Comparison of ENCODE assay signal across 9 mouse cellular contexts in the genomic region with DNA sequence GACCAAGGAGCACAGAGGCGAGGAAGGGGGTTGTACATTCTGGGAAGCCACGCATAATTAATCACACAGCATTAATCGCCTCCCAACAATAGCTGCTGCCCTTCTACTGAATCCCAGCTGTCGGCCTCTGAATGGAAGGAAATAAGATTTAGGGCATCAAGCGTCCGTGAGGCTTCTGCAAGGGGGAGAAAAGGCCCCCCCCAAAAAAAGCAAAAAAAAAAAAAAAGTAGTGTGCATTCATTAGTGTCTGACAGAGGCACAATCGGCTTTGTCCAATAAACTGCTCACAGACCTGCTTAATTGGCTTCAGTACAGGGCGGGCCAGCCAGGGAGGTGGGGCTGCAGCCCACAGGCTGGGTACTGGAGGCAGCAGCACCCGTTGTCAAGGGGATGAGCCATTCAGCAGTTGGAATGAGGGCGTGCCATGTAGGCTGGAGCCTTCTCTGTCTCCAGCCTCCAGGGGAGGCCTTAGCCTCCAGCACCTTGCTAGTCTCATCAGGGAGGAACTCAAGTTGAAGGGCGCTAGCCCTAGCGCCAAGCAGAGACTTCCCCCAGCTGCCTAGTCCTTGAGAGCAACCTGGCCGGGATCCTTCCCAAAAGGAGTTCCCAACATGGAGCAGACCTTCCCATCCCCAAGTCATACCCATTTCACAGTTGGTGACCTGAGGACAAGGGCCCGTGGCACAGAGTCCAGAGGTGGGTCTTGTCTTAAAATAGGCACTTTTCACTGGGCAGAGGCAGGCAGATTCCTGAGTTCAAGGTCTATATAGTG. TPM values are rescaled to one million over a fixed set of nuclear protein-coding genes. Genes with fewer than 3 reads are reported as not detected.
DNase-seq lines count a peak whose midpoint lies in the region; ATAC-seq and TF ChIP-seq lines count a peak whose summit lies in the region.
"Had no signal": no experiment of that assay in that cellular context is flagged by ENCODE, and none has a peak within 500 bp of the region (broad histone marks: within the 10 kb centered on the region; RNA-seq: fewer than 3 reads in every experiment).

No protein-coding gene starts in this region.

- peak overlapping the region; percentile 91 for H3K27ac ChIP-seq in gastrocnemius, adult 2 months
- peak overlapping the region; percentile 4 for H3K27ac ChIP-seq in heart, postnatal 0 days (ENCODE audit: low read depth)
- peak overlapping the region; percentile 93 for H3K27ac ChIP-seq in layer of hippocampus, adult 2 months
- peak overlapping the region; percentile 84; the same call in 1 of the 2 replicates for H3K27ac ChIP-seq in stomach, embryonic 14.5 days (ENCODE audit: low read length)

- peak overlapping the region; percentile 78 for H3K4me3 ChIP-seq in gastrocnemius, adult 2 months
- H3K4me3 ChIP-seq in heart, postnatal 0 days (ENCODE audit: low read depth, low read length) = peak overlapping the region; percentile 60
- peak overlapping the region; percentile 62 for H3K4me3 ChIP-seq in layer of hippocampus, adult 2 months
- peak overlapping the region; percentile 88; the same call in 1 of the 2 replicates for H3K4me3 ChIP-seq in stomach, embryonic 14.5 days (ENCODE audit: low read depth, low read length)

- H3K36me3 ChIP-seq in heart, postnatal 0 days (replicated peaks; ENCODE audit: control insufficient read depth, insufficient read depth, low read length) = 0 out of 2 replicates have a peak, but pooled peaks cover 4% of the 10 kb centered on the region
- H3K36me3 ChIP-seq in stomach, embryonic 14.5 days (ENCODE audit: control insufficient read depth, insufficient read depth, low read length) = peaks cover 8% of the 10 kb centered on the region
- H3K36me3 ChIP-seq: G1E had no signal

- 0 out of 2 replicates have a peak overlapping the region, but pooled peaks have one; percentile 3 for H3K9ac ChIP-seq in heart, postnatal 0 days (replicated peaks; ENCODE audit: low read depth, low read length)
- no peak overlapping the region for H3K9ac ChIP-seq in stomach, embryonic 14.5 days (replicated peaks; ENCODE audit: low read depth, low read length)

- ATAC-seq in heart, postnatal 0 days (ENCODE audit: insufficient read depth, low read depth) = no peak
- no peak for ATAC-seq in stomach, embryonic 14.5 days (ENCODE audit: insufficient number of reproducible peaks, insufficient read depth, low FRiP score, low read depth)
- no peak for ATAC-seq in megakaryocyte progenitor cell, adult 5-6 weeks (replicated peaks; ENCODE audit: poor library complexity)

- 48% methylated on average over 14 of the region's 14 CpGs for WGBS in heart, postnatal 0 days
- 28% methylated on average over 14 of the region's 14 CpGs for WGBS in stomach, embryonic 14.5 days

- DNase-seq in gastrocnemius, adult 2 months = peak; percentile 32
- no peak for DNase-seq in gastrocnemius, postnatal 36 days
- peak; percentile 91 for DNase-seq in R1 (ENCODE audit: low read depth, low spot score)
- no peak for DNase-seq in heart, postnatal 0 days (ENCODE audit: low spot score)
- peak; percentile 78 to 89 for DNase-seq in layer of hippocampus, adult 2 months (ENCODE audit: low spot score in 2 of 2)
- DNase-seq in mesoderm, embryonic 11.5 days (ENCODE audit: low read depth, low spot score) = peak; percentile 92

- H3K4me2 ChIP-seq in heart, postnatal 0 days (ENCODE audit: low read depth, low read length) = peak overlapping the region; percentile 77
- H3K4me2 ChIP-seq in stomach, embryonic 14.5 days (replicated peaks; ENCODE audit: low read depth, low read length) = peak overlapping the region; percentile 78

- intact Hi-C loops in gastrocnemius, adult 2 months (cut with DNase I) = loop anchor here (5.0 kb wide), 1 partner anchor 48 kb away; no protein-coding TSS in a partner anchor
- intact Hi-C loops in gastrocnemius, postnatal 36 days (cut with DNase I) = no loop called here

- no peak for TF ChIP-seq EP300 in heart, postnatal 0 days (IDR thresholded peaks at IDR 0.05; ENCODE audit: low read depth)

- TF ChIP-seq CTCF in gastrocnemius, adult 2 months (IDR thresholded peaks at IDR 0.05) = no peak
- TF ChIP-seq CTCF in heart, postnatal 0 days (IDR thresholded peaks at IDR 0.05; ENCODE audit: low read depth) = no peak
- no peak for TF ChIP-seq CTCF in layer of hippocampus, adult 2 months (conservative IDR thresholded peaks at IDR 0.05)

- H3K4me1 ChIP-seq in heart, postnatal 0 days (ENCODE audit: control insufficient read depth, insufficient read depth) = 0 out of 2 replicates have a peak, but pooled peaks cover 8% of the 10 kb centered on the region
- H3K4me1 ChIP-seq in stomach, embryonic 14.5 days (ENCODE audit: control insufficient read depth, insufficient read depth, low read length) = peaks cover 66% of the 10 kb centered on the region

- H3K27me3 ChIP-seq in heart, postnatal 0 days (ENCODE audit: control insufficient read depth, insufficient read depth, low read length) = 0 out of 2 replicates have a peak, but pooled peaks cover 4% of the 10 kb centered on the region
- no peaks in the 10 kb centered on the region for H3K27me3 ChIP-seq in stomach, embryonic 14.5 days (ENCODE audit: control insufficient read depth, insufficient read depth, low read length)

- H3K9me3 ChIP-seq in heart, postnatal 0 days (replicated peaks; ENCODE audit: control insufficient read depth, low read length) = no peaks in the 10 kb centered on the region
- no peaks in the 10 kb centered on the region for H3K9me3 ChIP-seq in stomach, embryonic 14.5 days (ENCODE audit: control insufficient read depth, low read depth, low read length)
- H3K9me3 ChIP-seq: G1E had no signal

RNA-seq across cellular contexts. Expression of gene Notch1, which starts 15.7 kb away (rescaled TPM):
- total RNA-seq in gastrocnemius, adult 2 months (2021) = 10 to 100 TPM in 1 of 2 experiments, 1 to 10 TPM in 1; 6.9 to 11.9 TPM
- 1 to 10 TPM; 7.7 to 8.0 TPM for total RNA-seq in gastrocnemius, postnatal 36 days (2021)
- total RNA-seq in heart, postnatal 0 days (2014; rRNA removed; ENCODE audit: low replicate concordance) = 54.0 and 63.3 TPM in 2 replicates
- polyA plus RNA-seq in heart, postnatal 0 days (2015; fragmentation: Nextera tagmentation; extraction: Ambion mirVana) = 4.9 and 5.7 TPM in 2 replicates
- 10 to 100 TPM; 32.7 to 35.7 TPM for total RNA-seq in layer of hippocampus, adult 2 months (2021)
- 29.5 and 31.7 TPM in 2 replicates for polyA plus RNA-seq in stomach, embryonic 14.5 days (2014; fragmentation: Nextera tagmentation; extraction: Ambion mirVana)
- total RNA-seq in megakaryocyte progenitor cell, adult 5-6 weeks (2015) = 15.5 and 19.0 TPM in 2 replicates
- total RNA-seq in megakaryocyte progenitor cell, adult 5-6 weeks (2017) = 8.8 and 9.3 TPM in 2 replicates

RNA-seq across cellular contexts. Expression of gene Sec16a, which starts 55.8 kb away (rescaled TPM):
- 10 to 100 TPM; 27.2 to 30.4 TPM for total RNA-seq in gastrocnemius, adult 2 months (2021)
- 10 to 100 TPM; 21.0 to 23.9 TPM for total RNA-seq in gastrocnemius, postnatal 36 days (2021)
- 48.3 and 49.0 TPM in 2 replicates for total RNA-seq in heart, postnatal 0 days (2014; rRNA removed; ENCODE audit: low replicate concordance)
- 7.1 and 7.5 TPM in 2 replicates for polyA plus RNA-seq in heart, postnatal 0 days (2015; fragmentation: Nextera tagmentation; extraction: Ambion mirVana)
- 10 to 100 TPM; 49.3 to 51.3 TPM for total RNA-seq in layer of hippocampus, adult 2 months (2021)
- polyA plus RNA-seq in stomach, embryonic 14.5 days (2014; fragmentation: Nextera tagmentation; extraction: Ambion mirVana) = 33.4 and 37.7 TPM in 2 replicates
- total RNA-seq in megakaryocyte progenitor cell, adult 5-6 weeks (2015) = 33.9 and 48.3 TPM in 2 replicates
- 23.9 and 29.7 TPM in 2 replicates for total RNA-seq in megakaryocyte progenitor cell, adult 5-6 weeks (2017)

Comparison
In these comparisons a context has a peak if more than half of its experiments do, and no peak if none do; other contexts are left out.
1. DNase-seq: peak in gastrocnemius, adult 2 months (single experiment), R1 (single experiment), layer of hippocampus, adult 2 months (2 of 2) and mesoderm, embryonic 11.5 days (single experiment); none in gastrocnemius, postnatal 36 days (0 of 2) and heart, postnatal 0 days (single experiment).
2. H3K27ac ChIP-seq: peak in every context shown above with its lines; median percentile 93 in layer of hippocampus, adult 2 months; 91 in gastrocnemius, adult 2 months; 84 in stomach, embryonic 14.5 days; 4 in heart, postnatal 0 days.
3. Peak in every context shown above with its lines, with median percentiles within 50 percentile points of each other: H3K4me3 ChIP-seq.